Mouse (Mus musculus) ES-Bruce4 (cell line): ENCODE measurements at regions not wholly inside any gene's neighbourhood (a gene's known extent, or its start where the extent isn't known, plus 50 kb on each side); places are given as distances from the start of the nearest gene placed in this dataset.

Experiments
- CTCF ChIP-seq: IDR thresholded peaks from one replicate; pipeline ENCODE4 v1.8.1; 2011; ENCODE audit warnings: low read depth, low read length
- POLR2A ChIP-seq: IDR thresholded peaks from one replicate; pipeline ENCODE4 v1.8.1; 2011; ENCODE audit warnings: low read length; ENCODE audit not compliant: insufficient read depth

DNA sequence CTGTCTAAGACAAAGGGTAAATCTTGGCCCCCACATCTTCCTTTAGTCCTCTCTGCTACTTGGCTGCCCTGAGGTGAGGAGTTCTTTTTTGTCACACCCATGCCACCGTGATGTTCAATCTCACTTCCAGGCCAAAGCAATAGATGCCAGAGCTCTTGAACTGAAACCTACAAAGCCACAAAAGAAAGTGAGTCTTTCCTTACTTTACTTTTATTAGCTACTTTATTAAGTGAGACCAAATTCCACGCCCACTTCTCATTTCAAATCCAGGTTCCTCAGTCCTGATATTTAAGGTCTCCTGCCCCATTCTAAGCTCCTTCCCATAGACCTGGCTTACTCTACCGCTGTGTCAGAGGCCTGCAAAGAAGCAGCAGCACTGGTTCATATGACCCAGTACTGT lies 102.5 kb upstream of the Cpsf6 start:
- TF ChIP-seq POLR2A (no peak), CTCF (no peak)
